Mouse (Mus musculus): ENCODE results near the gene Memo1. TPM values are rescaled to one million over a fixed set of nuclear protein-coding genes. Genes with fewer than 3 reads are reported as not detected.
"Not testable (repeated sequence)": the region's sequence is repeated elsewhere in the genome, so short reads cannot be mapped to it uniquely, and the experiment has no call there.

The Memo1 gene
- 86.7 and 92.9 TPM in 2 replicates for polyA plus RNA-seq (2014; fragmentation: Nextera tagmentation; extraction: Ambion mirVana)

DNA sequence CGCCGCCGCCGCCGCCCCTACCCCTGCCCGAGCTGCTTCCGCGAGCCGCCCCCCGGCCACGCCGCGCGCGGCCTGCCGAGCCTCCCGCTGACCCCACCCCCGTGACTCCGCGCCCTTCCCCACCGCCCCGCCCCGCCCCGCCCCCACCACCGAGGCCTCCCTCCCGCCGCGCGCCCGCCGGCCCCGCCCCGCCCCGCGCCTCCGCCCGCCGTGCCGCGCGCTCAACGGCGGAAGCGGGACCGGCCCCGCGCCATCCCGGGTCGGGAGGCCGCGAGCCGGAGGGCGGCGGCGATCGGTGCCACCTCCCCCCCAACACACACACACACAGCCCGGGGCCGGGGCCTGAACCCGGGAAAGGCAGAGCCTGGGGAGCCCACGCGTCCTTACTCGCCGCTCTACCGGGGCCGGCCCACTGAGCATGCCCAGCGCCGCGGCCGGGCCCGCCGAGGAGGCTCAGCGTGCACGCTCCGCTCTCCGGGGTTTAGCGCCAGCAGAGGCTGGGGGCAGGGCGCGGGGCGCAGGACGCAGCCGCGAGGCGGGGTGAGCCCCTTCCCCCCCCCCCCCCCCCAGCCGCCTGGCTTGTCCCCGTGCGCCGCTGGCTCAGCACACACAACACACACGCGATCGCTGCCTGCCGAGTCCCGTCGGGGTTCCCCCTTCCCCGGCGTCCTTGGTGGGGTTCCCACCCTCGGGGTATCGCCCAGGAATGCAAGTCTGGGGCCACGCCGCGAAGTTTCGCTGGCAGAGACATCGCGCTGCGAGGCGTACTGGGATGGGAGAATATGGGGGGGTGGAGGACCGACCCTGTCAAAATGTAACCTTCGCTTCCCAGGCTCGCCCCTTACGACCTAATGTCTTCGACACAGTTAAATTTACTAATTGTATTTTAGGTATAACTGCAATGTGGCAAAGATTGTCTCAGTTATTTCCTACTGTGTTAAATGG is at the start of gene Memo1:
Memo1 (minus strand) TSS at position 496 of the 945 bp plus-strand sequence.
- Histone ChIP-seq H3K9me3 (ENCODE audit: control insufficient read depth, low read length) (no peaks in the 10 kb centered on the region), H3K36me3 (ENCODE audit: control insufficient read depth, insufficient read depth, low read length) (peaks cover 19% of the 10 kb centered on the region), H3K4me3 (ENCODE audit: low read depth, low read length) (peak within 1 kb of the TSS; percentile 88), H3K27me3 (replicated peaks; ENCODE audit: control insufficient read depth, insufficient read depth, low read length) (no peaks in the 10 kb centered on the region), H3K4me2 (ENCODE audit: low read length) (peak within 1 kb of the TSS; percentile 66), H3K9ac (ENCODE audit: low read length) (peak within 1 kb of the TSS; percentile 89), H3K27ac (ENCODE audit: low read depth) (peak within 1 kb of the TSS; percentile 98), H3K4me1 (replicated peaks; ENCODE audit: control insufficient read depth, insufficient read depth, low read length) (peaks cover 12% of the 10 kb centered on the region)
- ATAC-seq (replicated peaks; ENCODE audit: low FRiP score, low TSS enrichment, low read depth) (peak; percentile 91), DNase-seq (ENCODE audit: low spot score) (peak; percentile 89)
- WGBS, result under 1% methylated on average over 50 of the region's 110 CpGs

DNA sequence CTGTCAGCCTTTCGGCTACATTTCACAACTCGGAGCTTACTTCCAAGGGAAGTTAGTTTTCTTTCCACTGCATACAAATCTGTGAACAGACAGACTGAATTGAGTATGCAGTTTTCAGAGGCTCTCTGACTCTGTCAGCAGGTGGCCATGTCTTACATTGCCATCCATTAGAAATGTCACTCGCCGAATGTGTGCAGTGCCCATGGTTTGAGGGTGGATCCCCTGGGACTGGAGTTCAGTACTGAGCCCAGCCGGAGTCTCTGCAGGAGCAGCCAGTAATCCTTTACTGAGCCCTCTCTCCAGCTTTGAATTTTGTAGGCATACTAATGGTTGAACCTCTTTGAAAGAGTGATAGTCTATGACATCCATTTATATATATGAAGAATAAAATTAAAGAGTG is 45.8 kb upstream of the Memo1 start:
- DNase-seq (ENCODE audit: low spot score) (no peak), ATAC-seq (replicated peaks; ENCODE audit: low FRiP score, low TSS enrichment, low read depth) (no peak)
- Histone ChIP-seq H3K36me3 (ENCODE audit: control insufficient read depth, insufficient read depth, low read length) (no peaks in the 10 kb centered on the region), H3K4me3 (ENCODE audit: low read depth, low read length) (0 out of 2 replicates have a peak overlapping the region, but pooled peaks have one; percentile 97), H3K27me3 (replicated peaks; ENCODE audit: control insufficient read depth, insufficient read depth, low read length) (no peaks in the 10 kb centered on the region), H3K27ac (ENCODE audit: low read depth) (no peak overlapping the region), H3K9me3 (ENCODE audit: control insufficient read depth, low read length) (no peaks in the 10 kb centered on the region), H3K4me1 (replicated peaks; ENCODE audit: control insufficient read depth, insufficient read depth, low read length) (peaks cover 25% of the 10 kb centered on the region), H3K9ac (ENCODE audit: low read length) (no peak overlapping the region), H3K4me2 (ENCODE audit: low read length) (peak overlapping the region; percentile 79)
- 69% methylated on average over 5 of the region's 5 CpGs for WGBS

DNA sequence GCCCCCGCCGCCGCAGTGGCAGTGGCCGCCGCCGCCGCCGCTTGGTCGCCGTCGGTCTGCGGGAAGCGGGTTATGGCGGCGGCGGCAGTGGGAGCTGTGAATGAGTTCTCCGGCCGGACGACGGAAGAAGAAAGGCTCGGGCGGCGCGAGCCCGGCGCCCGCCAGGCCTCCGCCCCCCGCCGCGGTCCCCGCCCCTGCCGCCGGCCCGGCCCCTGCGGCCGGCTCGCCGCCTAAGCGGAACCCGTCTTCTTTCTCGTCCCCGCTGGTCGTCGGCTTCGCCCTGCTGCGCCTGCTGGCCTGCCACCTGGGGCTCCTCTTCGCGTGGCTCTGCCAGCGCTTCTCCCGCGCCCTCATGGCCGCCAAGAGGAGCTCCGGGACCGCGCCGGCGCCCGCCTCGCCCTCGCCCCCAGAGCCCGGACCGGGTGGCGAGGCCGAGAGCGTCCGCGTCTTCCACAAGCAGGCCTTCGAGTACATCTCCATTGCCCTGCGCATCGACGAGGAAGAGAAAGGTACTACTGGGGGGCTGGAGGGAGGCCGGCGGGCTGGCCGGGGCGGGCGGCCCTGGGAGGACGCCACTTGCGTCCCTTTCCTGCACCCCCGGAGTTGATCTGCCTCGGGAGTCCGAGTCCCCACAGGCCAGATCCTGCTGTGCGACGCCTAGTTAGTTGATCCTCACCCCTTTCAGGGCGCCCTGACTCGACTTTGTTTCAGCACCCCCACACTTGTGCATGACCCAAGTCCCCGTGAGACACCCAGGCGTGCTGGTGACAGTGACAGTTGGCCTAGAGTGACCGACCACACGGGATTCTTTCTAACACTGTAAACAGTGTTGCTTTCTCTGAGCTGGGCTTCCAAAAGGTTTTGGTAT is 43.9 kb upstream of the Memo1 start, which contains the start of gene Spast:
Spast (plus strand) TSS at position 51 of the 868 bp plus-strand sequence.
- no peaks in the 10 kb centered on the region for H3K9me3 ChIP-seq (ENCODE audit: control insufficient read depth, low read length)
- peak within 1 kb of the TSS; percentile 95 for H3K27ac ChIP-seq (ENCODE audit: low read depth)
- peak within 1 kb of the TSS; percentile 97 for H3K4me3 ChIP-seq (ENCODE audit: low read depth, low read length)
- H3K4me1 ChIP-seq (replicated peaks; ENCODE audit: control insufficient read depth, insufficient read depth, low read length), result peaks cover 25% of the 10 kb centered on the region
- DNase-seq (ENCODE audit: low spot score), result peak; percentile 87
- H3K4me2 ChIP-seq (ENCODE audit: low read length), result peak within 1 kb of the TSS; percentile 79
- ATAC-seq (replicated peaks; ENCODE audit: low FRiP score, low TSS enrichment, low read depth), result peak; percentile 90
- peak within 1 kb of the TSS; percentile 94 for H3K9ac ChIP-seq (ENCODE audit: low read length)
- no peaks in the 10 kb centered on the region for H3K36me3 ChIP-seq (ENCODE audit: control insufficient read depth, insufficient read depth, low read length)
- no peaks in the 10 kb centered on the region for H3K27me3 ChIP-seq (replicated peaks; ENCODE audit: control insufficient read depth, insufficient read depth, low read length)
- WGBS, result under 1% methylated on average over 75 of the region's 90 CpGs

DNA sequence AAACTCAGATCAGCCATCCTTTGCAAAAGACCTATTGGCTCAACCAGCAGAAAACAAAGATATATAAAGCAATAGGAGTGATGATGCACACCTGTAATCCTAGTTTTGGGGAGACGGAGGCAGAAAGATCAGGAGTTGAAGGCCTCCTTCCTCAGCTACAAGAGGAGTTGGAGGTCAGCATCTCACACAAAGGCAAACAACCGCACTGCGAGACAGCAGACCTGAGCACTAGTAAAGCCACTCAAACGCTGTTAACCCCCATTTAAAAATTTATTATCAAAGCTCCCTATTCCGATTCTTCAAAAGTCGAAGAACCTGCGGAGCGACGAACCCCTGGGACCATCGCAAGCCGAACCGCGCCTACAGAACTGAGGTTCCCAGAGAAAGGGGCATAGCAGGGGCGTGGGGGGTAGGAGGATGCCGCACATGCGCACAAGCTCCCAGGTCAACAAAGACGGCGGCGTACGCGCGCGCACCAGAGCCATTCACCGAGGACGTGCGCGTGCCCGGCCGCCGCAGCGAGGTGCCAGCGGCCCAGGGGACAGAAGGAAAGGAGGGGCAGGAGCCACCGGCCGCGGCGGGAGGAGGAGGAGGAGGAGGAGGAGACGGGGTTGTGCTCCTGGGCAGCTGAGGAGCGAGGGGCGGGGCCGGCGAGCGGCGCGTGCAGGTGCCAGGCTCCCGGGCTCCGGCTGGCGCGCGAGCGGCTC is 43.1 kb upstream of the Memo1 start:
- under 1% methylated on average over 44 of the region's 50 CpGs for WGBS
- peak; percentile 95 for DNase-seq (ENCODE audit: low spot score)
- Histone ChIP-seq H3K4me2 (ENCODE audit: low read length) (peak overlapping the region; percentile 79), H3K27me3 (replicated peaks; ENCODE audit: control insufficient read depth, insufficient read depth, low read length) (no peaks in the 10 kb centered on the region), H3K9ac (ENCODE audit: low read length) (peak overlapping the region; percentile 94), H3K27ac (ENCODE audit: low read depth) (peak overlapping the region; percentile 95), H3K4me3 (ENCODE audit: low read depth, low read length) (peak overlapping the region; percentile 97), H3K36me3 (ENCODE audit: control insufficient read depth, insufficient read depth, low read length) (no peaks in the 10 kb centered on the region), H3K9me3 (ENCODE audit: control insufficient read depth, low read length) (no peaks in the 10 kb centered on the region), H3K4me1 (replicated peaks; ENCODE audit: control insufficient read depth, insufficient read depth, low read length) (peaks cover 25% of the 10 kb centered on the region)
- ATAC-seq (replicated peaks; ENCODE audit: low FRiP score, low TSS enrichment, low read depth), result peak; percentile 94

DNA sequence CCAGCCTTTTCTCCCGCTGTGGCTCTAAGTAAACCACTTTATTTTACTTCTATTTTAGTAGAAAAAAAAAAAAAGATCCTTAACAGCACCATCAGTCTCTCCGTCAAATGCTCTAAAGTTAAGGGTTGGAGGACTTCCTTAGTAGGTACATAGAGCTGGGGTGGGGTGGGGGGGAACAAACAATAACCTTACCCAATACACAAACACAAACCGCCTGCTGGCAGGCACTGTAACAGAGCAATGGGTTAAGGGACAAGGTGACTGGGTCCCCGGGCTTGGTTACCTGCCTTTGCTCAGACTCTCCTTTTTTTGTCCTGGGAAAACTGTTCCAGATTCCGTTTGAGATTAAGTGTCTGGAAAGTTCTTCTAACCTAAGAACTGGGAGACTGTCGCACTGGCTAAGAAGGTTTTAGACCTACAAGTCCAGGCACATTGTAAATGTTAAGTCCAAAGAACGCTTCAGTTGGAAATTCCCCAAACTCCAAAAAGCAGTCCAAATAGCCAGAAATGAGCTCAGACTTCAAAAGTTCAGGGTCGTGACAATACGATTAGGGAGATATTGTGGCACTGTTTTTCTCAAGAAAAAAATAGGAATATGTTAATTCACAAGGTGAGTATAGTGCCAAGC is 35.8 kb upstream of the Memo1 start:
- 73% methylated on average over 9 of the region's 9 CpGs for WGBS
- H3K4me1 ChIP-seq (replicated peaks; ENCODE audit: control insufficient read depth, insufficient read depth, low read length), result no peaks in the 10 kb centered on the region
- no peaks in the 10 kb centered on the region for H3K36me3 ChIP-seq (ENCODE audit: control insufficient read depth, insufficient read depth, low read length)
- no peak overlapping the region for H3K4me3 ChIP-seq (ENCODE audit: low read depth, low read length)
- H3K27me3 ChIP-seq (replicated peaks; ENCODE audit: control insufficient read depth, insufficient read depth, low read length), result no peaks in the 10 kb centered on the region
- H3K9me3 ChIP-seq (ENCODE audit: control insufficient read depth, low read length), result no peaks in the 10 kb centered on the region
- no peak overlapping the region for H3K9ac ChIP-seq (ENCODE audit: low read length)
- DNase-seq (ENCODE audit: low spot score) (peak; percentile 23), ATAC-seq (replicated peaks; ENCODE audit: low FRiP score, low TSS enrichment, low read depth) (no peak)
- H3K27ac ChIP-seq (ENCODE audit: low read depth), result no peak overlapping the region
- H3K4me2 ChIP-seq (ENCODE audit: low read length), result no peak overlapping the region

DNA sequence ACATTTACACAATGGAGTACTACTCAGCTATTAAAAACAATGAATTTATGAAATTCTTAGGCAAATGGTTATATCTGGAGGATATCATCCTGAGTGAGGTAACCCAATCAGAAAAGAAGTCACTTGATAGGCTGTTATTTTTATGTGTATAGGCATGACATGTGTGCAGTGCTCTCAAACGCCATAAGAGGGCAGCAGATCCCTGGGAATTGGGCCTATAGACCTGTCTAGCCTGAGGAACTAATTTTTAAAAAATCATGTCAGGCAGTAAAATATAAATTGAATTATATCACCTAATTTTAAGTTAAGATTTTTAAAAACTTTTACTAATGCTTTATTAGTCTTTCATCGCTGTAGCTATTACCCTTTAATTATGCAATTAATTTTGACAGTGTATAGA is 32.8 kb upstream of the Memo1 start:
- ATAC-seq (replicated peaks; ENCODE audit: low FRiP score, low TSS enrichment, low read depth), result 0 out of 2 replicates have a peak, but pooled peaks have one; percentile 50

DNA sequence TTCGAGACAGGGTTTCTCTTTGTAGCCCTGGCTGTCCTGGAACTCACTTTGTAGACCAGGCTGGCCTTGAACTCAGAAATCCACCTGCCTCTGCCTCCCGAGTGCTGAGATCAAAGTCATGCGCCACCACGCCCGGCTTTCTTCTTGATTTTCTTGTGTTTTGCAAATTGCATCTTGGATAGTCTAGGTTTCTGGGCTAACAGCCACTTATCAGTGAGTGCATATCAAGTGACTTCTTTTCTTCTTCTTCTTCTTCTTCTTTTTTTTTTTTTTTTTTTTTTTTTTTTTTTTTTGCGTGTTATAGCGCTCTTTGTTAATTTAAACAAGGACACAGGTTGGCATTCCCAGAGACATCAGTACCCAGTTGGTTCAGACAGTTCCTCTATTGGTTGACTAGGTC is 31.9 kb upstream of the Memo1 start:
- H3K4me2 ChIP-seq (ENCODE audit: low read length); H3K27me3 ChIP-seq (replicated peaks; ENCODE audit: control insufficient read depth, insufficient read depth, low read length); H3K27ac ChIP-seq (ENCODE audit: low read depth); H3K4me3 ChIP-seq (ENCODE audit: low read depth, low read length); H3K9me3 ChIP-seq (ENCODE audit: control insufficient read depth, low read length); H3K4me1 ChIP-seq (replicated peaks; ENCODE audit: control insufficient read depth, insufficient read depth, low read length); H3K36me3 ChIP-seq (ENCODE audit: control insufficient read depth, insufficient read depth, low read length); H3K9ac ChIP-seq (ENCODE audit: low read length); ATAC-seq (replicated peaks; ENCODE audit: low FRiP score, low TSS enrichment, low read depth): not testable (repeated sequence)
- peak; percentile 15 for DNase-seq (ENCODE audit: low spot score)
- WGBS, result 89% methylated on average over 7 of the region's 7 CpGs

More for the DNA sequence above, 32.8 kb upstream of the Memo1 start:
- H3K4me1 ChIP-seq (replicated peaks; ENCODE audit: control insufficient read depth, insufficient read depth, low read length); H3K36me3 ChIP-seq (ENCODE audit: control insufficient read depth, insufficient read depth, low read length); H3K27me3 ChIP-seq (replicated peaks; ENCODE audit: control insufficient read depth, insufficient read depth, low read length); H3K9me3 ChIP-seq (ENCODE audit: control insufficient read depth, low read length); H3K9ac ChIP-seq (ENCODE audit: low read length); H3K4me3 ChIP-seq (ENCODE audit: low read depth, low read length); H3K4me2 ChIP-seq (ENCODE audit: low read length); H3K27ac ChIP-seq (ENCODE audit: low read depth): not testable (repeated sequence)
- DNase-seq (ENCODE audit: low spot score), result peak; percentile 63
- 52% methylated on average over 2 of the region's 2 CpGs for WGBS
